Mouse (Mus musculus) myocyte (in vitro differentiated cells): Measurements from ENCODE around the gene Btc. TPM values are rescaled to one million over a fixed set of nuclear protein-coding genes. Genes with fewer than 3 reads are reported as not detected.
A peak's percentile ranks its signal among the peaks of the same experiment; 100 is the strongest.

Source experiments
- H3K27me3 ChIP-seq: one replicate; pipeline ENCODE4 v1.6.1; 2011; ENCODE audit not compliant: control insufficient read depth, insufficient read depth, insufficient read length
- H3K36me3 ChIP-seq: one replicate; pipeline ENCODE4 v1.6.1; 2011; ENCODE audit not compliant: control insufficient read depth, insufficient read depth
- H3K4me2 ChIP-seq: one replicate; pipeline ENCODE4 v1.6.1; 2011; ENCODE audit warnings: low read depth, control low read depth
- H3K4me3 ChIP-seq: one replicate; pipeline ENCODE4 v1.5.1; 2011; ENCODE audit warnings: mild to moderate bottlenecking, control low read depth, moderate library complexity
- H3K79me2 ChIP-seq: one replicate; pipeline ENCODE4 v1.6.1; 2011; ENCODE audit not compliant: control insufficient read depth, insufficient read depth
- H3ac ChIP-seq: one replicate; pipeline ENCODE4 v1.6.1; 2011; ENCODE audit not compliant: control insufficient read depth, insufficient read length
- CEBPB ChIP-seq: IDR thresholded peaks from 2 replicates; pipeline ENCODE4 v1.6.1; 2011; ENCODE audit warnings: mild to moderate bottlenecking, moderate library complexity; ENCODE audit not compliant: poor library complexity, insufficient read depth, severe bottlenecking
- E2F4 ChIP-seq: IDR thresholded peaks from one replicate; pipeline ENCODE4 v1.6.1; 2011; ENCODE audit warnings: mild to moderate bottlenecking, control low read depth, moderate library complexity; ENCODE audit not compliant: insufficient read depth
- MAX ChIP-seq: IDR thresholded peaks from one replicate; pipeline ENCODE4 v1.6.1; 2011; ENCODE audit warnings: low read depth, mild to moderate bottlenecking, control low read depth
- MYOD1 ChIP-seq, 3 experiments: IDR thresholded peaks; one replicate each; pipeline ENCODE4 v1.6.1; 2011; ENCODE audit warnings: control low read depth in 2 of 3, low read depth in 2 of 3, mild to moderate bottlenecking in 2 of 3, moderate library complexity in 1 of 3; ENCODE audit not compliant: insufficient read length in 2 of 3, control insufficient read depth in 1 of 3
- MYOG ChIP-seq, 3 experiments: IDR thresholded peaks; one replicate each; pipeline ENCODE4 v1.6.1; 2011; ENCODE audit warnings: control low read depth in 2 of 3, low read depth in 2 of 3, mild to moderate bottlenecking in 2 of 3; ENCODE audit not compliant: insufficient read length in 2 of 3, control insufficient read depth in 1 of 3, insufficient read depth in 1 of 3
- POLR2A ChIP-seq: IDR thresholded peaks from one replicate; pipeline ENCODE4 v1.6.1; 2011; ENCODE audit warnings: low read depth, mild to moderate bottlenecking, control low read depth, moderate library complexity; ENCODE audit not compliant: insufficient read length
- POLR2AphosphoS2 ChIP-seq: IDR thresholded peaks from one replicate; pipeline ENCODE4 v1.6.1; 2011; ENCODE audit warnings: low read depth, control low read depth; ENCODE audit not compliant: insufficient read length
- REST ChIP-seq: IDR thresholded peaks from one replicate; pipeline ENCODE4 v1.6.1; 2011; ENCODE audit warnings: mild to moderate bottlenecking, control low read depth, moderate library complexity; ENCODE audit not compliant: insufficient read depth, insufficient read length
- SRF ChIP-seq: IDR thresholded peaks from one replicate; pipeline ENCODE4 v1.6.1; 2011; ENCODE audit warnings: low read depth; ENCODE audit not compliant: control insufficient read depth, insufficient read length
- TCF3 ChIP-seq: IDR thresholded peaks from one replicate; pipeline ENCODE4 v1.6.1; 2011; ENCODE audit warnings: low read depth, control low read depth; ENCODE audit not compliant: insufficient read length
- USF1 ChIP-seq: IDR thresholded peaks from one replicate; pipeline ENCODE4 v1.6.1; 2011; ENCODE audit warnings: low read depth, mild to moderate bottlenecking, control low read depth, moderate library complexity
- polyA plus RNA-seq: library from polyadenylated mRNA; unstranded; fragments of >200 nt; fragmentation: generic; extraction: Trizol; gene quantifications from one replicate; pipeline ENCODE4 v1.2.1, GENCODE M21; 2012; ENCODE audit warnings: missing spikeins

Btc gene
- polyA plus RNA-seq, 1 experiment: 0.36 TPM

- H3ac ChIP-seq: no peak overlapping the region
- H3K4me2 ChIP-seq: no peak overlapping the region
- H3K27me3 ChIP-seq: no peaks in the 10 kb centered on the region
- no peaks in the 10 kb centered on the region for H3K79me2 ChIP-seq
- H3K36me3 ChIP-seq: no peaks in the 10 kb centered on the region
- TF ChIP-seq USF1 (peak; percentile 47), MYOG (IDR thresholded peaks at IDR 0.05; ENCODE audit: control insufficient read depth in 1 of 3, insufficient read depth in 1 of 3, insufficient read length in 2 of 3, low read depth in 2 of 3) (no peak), MAX (no peak), POLR2A (no peak), REST (no peak)
- no peak overlapping the region for H3K4me3 ChIP-seq
Observed at GRCm38 (mm10) chr5:91311767-91312166, 91.0 kb downstream of the Btc start.

- no peak overlapping the region for H3ac ChIP-seq
- no peak overlapping the region for H3K4me2 ChIP-seq
- no peak overlapping the region for H3K4me3 ChIP-seq
- H3K27me3 ChIP-seq: no peaks in the 10 kb centered on the region
- H3K79me2 ChIP-seq: no peaks in the 10 kb centered on the region
- no peak for TF ChIP-seq POLR2AphosphoS2
- no peak for TF ChIP-seq SRF
- no peak for TF ChIP-seq MAX
- no peak for TF ChIP-seq CEBPB
- TF ChIP-seq USF1: no peak
- TF ChIP-seq MYOD1 (IDR thresholded peaks at IDR 0.05; ENCODE audit: control insufficient read depth in 1 of 3, insufficient read length in 2 of 3, low read depth in 2 of 3): no peak
- no peak for TF ChIP-seq POLR2A
- TF ChIP-seq TCF3: no peak
- no peak for TF ChIP-seq REST
- no peak for TF ChIP-seq E2F4
- no peaks in the 10 kb centered on the region for H3K36me3 ChIP-seq
Observed at GRCm38 (mm10) chr5:91308576-91308975, 94.2 kb downstream of the Btc start.

GRCm38 (mm10) chr5:91307907-91308306 lies 94.9 kb downstream of the Btc start:
- H3K36me3 ChIP-seq: no peaks in the 10 kb centered on the region
- TF ChIP-seq USF1: no peak
- no peak for TF ChIP-seq MYOG (IDR thresholded peaks at IDR 0.05; ENCODE audit: control insufficient read depth in 1 of 3, insufficient read depth in 1 of 3, insufficient read length in 2 of 3, low read depth in 2 of 3)
- TF ChIP-seq POLR2AphosphoS2: no peak
- no peak for TF ChIP-seq REST
- H3K79me2 ChIP-seq: no peaks in the 10 kb centered on the region
- H3ac ChIP-seq: no peak overlapping the region
- no peak overlapping the region for H3K4me2 ChIP-seq
- H3K4me3 ChIP-seq: no peak overlapping the region
- H3K27me3 ChIP-seq: no peaks in the 10 kb centered on the region

Other genes starting within 250 kb of the Btc start
- gene Parm1, start 114.6 kb upstream of the Btc start, polyA plus RNA-seq: 1.5 TPM